Comparison of ENCODE assay signal across 8 mouse cellular contexts in the genomic region with DNA sequence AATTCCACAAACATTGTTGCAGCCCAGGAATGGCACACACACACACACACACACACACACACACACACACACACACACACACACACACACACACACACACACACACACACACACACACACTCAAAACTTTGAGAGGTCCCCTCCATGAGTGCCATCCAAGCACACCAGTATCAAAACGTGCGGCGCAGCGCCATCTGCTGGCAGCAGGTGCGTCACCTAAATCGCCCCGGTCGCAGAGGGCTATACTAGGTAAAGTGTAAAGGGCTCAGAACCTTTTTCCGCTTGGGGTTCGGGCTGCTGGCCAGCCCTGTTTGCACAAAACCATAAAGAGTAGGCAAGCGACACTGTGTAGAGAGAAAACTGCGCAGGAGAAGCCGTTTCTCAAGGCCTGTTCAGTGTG.
DNase-seq lines count a peak whose midpoint lies in the region; ATAC-seq and TF ChIP-seq lines count a peak whose summit lies in the region.

No protein-coding gene starts in this region.

- intact Hi-C loops in gastrocnemius, postnatal 36 days (cut with DNase I), result loop anchor here (10.0 kb wide), 1 partner anchor 627 kb away; no protein-coding TSS in a partner anchor
- intact Hi-C loops in left cerebral cortex, postnatal 4 days (cut with DNase I), result loop anchor here (10.0 kb wide), 1 partner anchor 777 kb away; no protein-coding TSS in a partner anchor

- H3K27me3 ChIP-seq in midbrain, embryonic 14.5 days (ENCODE audit: control insufficient read depth, insufficient read depth, low read length), result peaks cover 5% of the 10 kb centered on the region; the same call in 1 of the 2 replicates
- no peaks in the 10 kb centered on the region for H3K27me3 ChIP-seq in testis, adult 2 months (ENCODE audit: control insufficient read depth, insufficient read depth, low read length)

- H3K36me3 ChIP-seq in midbrain, embryonic 14.5 days (ENCODE audit: control insufficient read depth, insufficient read depth, low read length), result no peaks in the 10 kb centered on the region
- no peaks in the 10 kb centered on the region for H3K36me3 ChIP-seq in testis, adult 2 months (ENCODE audit: control insufficient read depth, insufficient read depth, low read length)

- no peak for TF ChIP-seq POLR2A in testis, adult 2 months (IDR thresholded peaks at IDR 0.05; ENCODE audit: control insufficient read depth, low read depth, low read length)

- H3K27ac ChIP-seq in midbrain, embryonic 14.5 days (replicated peaks; ENCODE audit: low read depth, low read length), result no peak overlapping the region
- no peak overlapping the region for H3K27ac ChIP-seq in testis, adult 2 months (ENCODE audit: control insufficient read depth, insufficient read depth, low read depth, low read length)

- TF ChIP-seq CTCF in testis, adult 2 months (IDR thresholded peaks at IDR 0.05; ENCODE audit: control insufficient read depth, insufficient read depth, insufficient replicate concordance, low read depth, low read length), result peak; percentile 94

- ATAC-seq in CD4-positive, CD25-positive, alpha-beta regulatory T cell, adult 4 months, result no peak
- ATAC-seq in midbrain, embryonic 14.5 days (ENCODE audit: low FRiP score, low TSS enrichment), result no peak

- H3K4me3 ChIP-seq in midbrain, embryonic 14.5 days (replicated peaks; ENCODE audit: low read depth, low read length), result no peak overlapping the region
- no peak overlapping the region for H3K4me3 ChIP-seq in testis, adult 2 months (ENCODE audit: control insufficient read depth, low read depth, low read length)

- H3K9ac ChIP-seq in midbrain, embryonic 14.5 days (replicated peaks; ENCODE audit: low read length), result no peak overlapping the region

- peak; percentile 16 for DNase-seq in CD4-positive, CD25-positive, alpha-beta regulatory T cell, adult 2 months (ENCODE audit: low read depth, low spot score)
- DNase-seq in embryo, embryonic 10 days (ENCODE audit: low spot score), result peak; percentile 96
- DNase-seq in gastrocnemius, postnatal 36 days, result peak; percentile 33 to 34
- peak; percentile 57 to 80 for DNase-seq in kidney, adult 8-10 months
- peak; percentile 90 for DNase-seq in left cerebral cortex, postnatal 4 days
- DNase-seq in midbrain, embryonic 14.5 days, result peak; percentile 96

- no peaks in the 10 kb centered on the region; the same call in 1 of the 2 replicates for H3K4me1 ChIP-seq in midbrain, embryonic 14.5 days (ENCODE audit: control insufficient read depth, insufficient read depth, low read length)
- H3K4me1 ChIP-seq in testis, adult 2 months (ENCODE audit: control insufficient read depth, insufficient read depth, low read length), result no peaks in the 10 kb centered on the region; the same call in 1 of the 2 replicates

- no peak overlapping the region for H3K4me2 ChIP-seq in midbrain, embryonic 14.5 days (ENCODE audit: low read length)

- H3K9me3 ChIP-seq in midbrain, embryonic 14.5 days (ENCODE audit: control insufficient read depth, low read length), result no peaks in the 10 kb centered on the region

- WGBS in midbrain, embryonic 14.5 days, result 3% methylated on average over 13 of the region's 13 CpGs

Comparison
In these comparisons a context has a peak if more than half of its experiments do, and no peak if none do; other contexts are left out.
1. DNase-seq: peak in every context shown above with its lines; median percentile 96 in embryo, embryonic 10 days; 96 in midbrain, embryonic 14.5 days; 90 in left cerebral cortex, postnatal 4 days; 68 in kidney, adult 8-10 months; 34 in gastrocnemius, postnatal 36 days; 16 in CD4-positive, CD25-positive, alpha-beta regulatory T cell, adult 2 months.